Mouse (Mus musculus): ENCODE results near the gene Med8.

GRCm38 (mm10) chr4:118445088-118445487, 36.0 kb downstream of the Med8 start:
- TF ChIP-seq CTCF (conservative IDR thresholded peaks at IDR 0.05; ENCODE audit: low read length): no peak
- TF ChIP-seq NANOG (IDR thresholded peaks at IDR 0.05; ENCODE audit: borderline replicate concordance, low read length): no peak
- TF ChIP-seq POU5F1 (IDR thresholded peaks at IDR 0.05; ENCODE audit: borderline replicate concordance, low read length): no peak

Measured in E14TG2a.4 (cell line).